Mouse (Mus musculus) lung, postnatal 10 days (tissue): ENCODE data around the gene Vmn1r120.
"Not testable (repeated sequence)": the region's sequence is repeated elsewhere in the genome, so short reads cannot be mapped to it uniquely, and the experiment has no call there.

ENCODE experiments used
- DNase-seq: peaks from one replicate; pipeline ENCODE4 v3.0.0; 2021

Gene Vmn1r120

DNA sequence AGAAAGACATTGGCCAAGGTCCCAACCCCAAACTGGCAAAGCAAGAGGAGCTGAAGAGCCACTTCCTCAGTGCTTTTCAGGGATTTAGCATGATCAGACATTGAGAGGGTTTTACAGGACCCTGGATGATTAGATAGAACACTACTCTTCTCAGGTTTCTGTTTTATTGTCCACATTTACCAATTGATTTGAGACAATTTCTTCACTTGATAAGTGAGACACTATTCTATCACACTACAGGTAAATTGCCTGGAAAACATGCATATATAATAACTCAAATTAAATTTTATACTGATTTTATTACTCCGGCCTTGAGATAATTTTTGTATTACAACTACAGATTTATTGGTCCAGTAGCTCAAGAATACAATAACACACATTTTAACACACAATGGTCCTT lies at the start of gene Vmn1r120:
TSS of gene Vmn1r120 (minus strand) at position 101 of the 400 bp plus-strand sequence.
- DNase-seq, result not testable (repeated sequence)

DNA sequence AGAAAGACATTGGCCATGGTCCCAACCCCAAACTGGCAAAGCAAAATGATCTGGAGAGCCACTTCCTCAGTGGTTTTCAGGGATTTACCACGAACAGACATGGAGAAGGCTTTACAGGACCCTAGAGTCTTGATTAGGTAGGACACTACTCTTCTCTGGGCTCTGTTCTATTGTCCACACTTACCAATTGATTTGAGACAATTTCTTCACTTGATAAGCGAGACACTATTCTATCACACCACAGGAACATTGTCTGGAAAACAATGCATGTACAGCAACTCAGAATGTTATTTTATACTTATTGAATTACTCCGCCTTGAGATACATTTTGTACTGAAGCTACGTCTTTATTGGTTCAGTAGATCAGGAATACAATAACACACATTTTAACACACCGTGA lies 44.8 kb upstream of the Vmn1r120 start, which contains the start of gene Vmn1r121:
TSS of gene Vmn1r121 (minus strand) at position 101 of the 400 bp plus-strand sequence.
- DNase-seq, result not testable (repeated sequence)

DNA sequence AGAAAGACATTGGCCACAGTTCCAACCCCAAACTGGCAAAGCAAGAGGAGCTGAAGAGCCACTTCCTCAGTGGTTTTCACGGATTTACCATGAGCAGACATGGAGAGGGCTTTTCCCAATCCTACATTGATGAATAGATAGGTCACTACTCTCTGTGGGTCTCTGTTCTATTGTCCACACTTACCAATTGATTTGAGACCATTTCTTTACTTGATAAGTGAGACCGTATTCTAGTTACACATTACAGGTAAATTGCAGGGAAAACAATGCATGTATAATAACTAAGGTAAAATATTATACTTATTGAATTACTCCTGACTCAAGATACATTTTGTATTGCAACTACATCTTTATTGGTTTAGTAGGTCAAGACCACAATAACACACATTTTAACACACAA lies 41.2 kb downstream of the Vmn1r120 start, which contains the start of gene Vmn1r119:
TSS of gene Vmn1r119 (minus strand) at position 101 of the 400 bp plus-strand sequence.
- DNase-seq, result not testable (repeated sequence)
